Mouse (Mus musculus) kidney, adult 8-10 months (tissue): ENCODE data around the gene Kansl1l.
"Not testable (repeated sequence)": the region's sequence is repeated elsewhere in the genome, so short reads cannot be mapped to it uniquely, and the experiment has no call there.

Experiments used
- DNase-seq, 2 experiments: peaks; one replicate each; pipeline ENCODE4 v3.0.0; 2022

The Kansl1l gene

DNA sequence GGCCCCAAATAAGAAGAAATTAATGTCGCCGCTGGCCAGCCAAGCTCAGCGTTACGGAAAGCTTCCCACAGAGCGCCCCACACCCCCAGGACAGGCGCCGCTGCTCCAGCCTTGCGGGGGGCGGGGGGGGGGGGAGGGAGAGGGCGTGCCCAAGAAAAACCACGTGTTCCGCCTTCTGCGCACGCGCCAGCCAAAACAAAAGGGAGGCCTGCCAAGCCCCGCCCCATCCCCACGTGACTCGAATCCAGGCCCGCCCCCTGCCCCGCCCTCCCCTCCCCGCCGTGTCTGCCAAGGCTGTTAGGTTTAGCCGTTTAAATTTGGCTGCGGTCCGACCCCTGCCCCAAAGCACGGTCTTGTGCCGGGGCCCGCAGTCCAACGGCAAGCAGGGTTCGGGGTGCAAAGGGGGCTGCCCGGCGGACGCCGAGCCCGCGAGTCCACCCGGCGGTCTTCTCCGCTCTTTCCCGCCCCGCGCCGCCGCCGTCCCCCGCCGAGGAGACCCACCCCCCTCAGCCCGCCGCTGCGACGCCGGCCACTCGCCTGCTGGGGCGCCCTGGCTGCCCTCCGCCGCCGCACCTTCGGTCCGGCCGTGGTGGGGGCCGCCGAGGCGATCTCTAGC lies 417 bp downstream of the Kansl1l start:
- DNase-seq = peak; percentile 77 to 89

DNA sequence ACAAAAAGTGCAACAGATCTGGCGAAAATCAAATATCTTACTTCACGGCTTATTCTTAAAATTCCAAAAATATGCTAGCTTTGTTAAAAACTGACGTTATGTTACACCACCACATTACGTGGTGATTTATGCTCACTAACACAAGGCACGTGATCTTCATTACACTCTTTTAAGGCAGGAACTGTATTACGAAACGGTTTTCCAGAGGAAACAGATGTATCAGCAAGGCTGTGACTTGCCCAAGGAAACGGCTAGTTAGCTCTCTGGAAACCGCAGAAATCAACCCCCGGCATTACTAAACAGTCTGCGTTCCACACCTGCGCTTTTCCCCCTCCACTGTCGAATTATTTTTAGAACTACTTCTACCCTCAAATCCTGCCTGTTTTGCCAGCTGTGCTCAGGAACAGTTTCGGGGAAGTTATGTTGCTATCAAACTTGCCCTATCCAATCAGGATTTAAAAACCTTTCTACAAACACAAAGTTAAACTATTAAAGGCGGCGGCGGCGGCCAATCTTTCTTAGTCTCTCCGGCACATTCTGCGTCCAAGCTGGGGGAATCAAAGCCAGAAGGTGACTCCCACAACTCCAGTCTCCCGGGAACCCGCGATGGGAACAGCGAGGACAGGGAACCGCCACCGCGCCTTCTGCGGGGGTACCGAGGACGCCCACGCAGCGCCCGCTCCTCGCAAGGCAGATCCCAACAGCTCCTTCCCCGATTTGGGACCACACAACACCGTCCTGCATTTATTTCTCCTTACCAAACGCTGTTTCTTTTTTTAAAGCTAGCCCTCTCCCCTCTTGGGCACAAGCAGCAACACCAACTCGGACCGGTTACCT lies 1.2 kb downstream of the Kansl1l start:
- peak; percentile 72 to 80 for DNase-seq

DNA sequence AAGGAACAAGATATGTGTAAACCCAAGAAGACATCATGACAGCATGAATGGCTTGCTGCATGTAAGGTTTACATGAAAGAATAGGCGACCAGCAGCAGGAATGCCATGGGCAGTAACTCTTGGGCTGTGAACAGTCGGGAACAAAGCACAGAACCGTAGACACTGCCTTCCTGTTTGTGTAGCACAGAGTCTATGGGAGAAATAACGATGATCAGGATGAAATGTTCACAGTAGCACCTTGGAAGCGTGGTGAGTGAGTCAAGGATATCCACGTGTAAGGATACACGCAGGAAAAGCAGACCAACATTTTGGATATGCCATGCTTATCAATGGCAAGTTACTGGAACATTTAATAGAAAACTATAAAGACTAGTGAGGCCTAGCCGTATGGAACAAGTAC lies 2.6 kb downstream of the Kansl1l start:
- DNase-seq = no peak

DNA sequence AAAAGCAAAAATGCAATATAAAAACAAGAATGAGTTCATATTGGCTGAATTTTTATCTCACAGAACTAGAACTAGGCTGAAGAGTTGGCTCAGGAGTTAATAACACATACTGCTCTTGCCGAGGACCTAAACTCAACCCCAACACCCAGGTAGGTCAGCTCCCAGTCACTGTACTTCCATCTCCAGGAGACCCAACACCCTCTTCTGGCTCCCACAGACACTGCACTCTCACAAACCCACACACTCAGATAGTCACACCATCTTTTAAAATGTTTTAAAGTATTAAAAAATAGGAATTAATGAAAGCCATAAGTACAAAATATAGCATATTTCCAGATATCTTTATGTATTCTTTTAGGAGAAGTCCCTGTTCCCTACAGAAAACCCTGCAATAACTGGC lies 4.2 kb downstream of the Kansl1l start:
- DNase-seq = no peak

DNA sequence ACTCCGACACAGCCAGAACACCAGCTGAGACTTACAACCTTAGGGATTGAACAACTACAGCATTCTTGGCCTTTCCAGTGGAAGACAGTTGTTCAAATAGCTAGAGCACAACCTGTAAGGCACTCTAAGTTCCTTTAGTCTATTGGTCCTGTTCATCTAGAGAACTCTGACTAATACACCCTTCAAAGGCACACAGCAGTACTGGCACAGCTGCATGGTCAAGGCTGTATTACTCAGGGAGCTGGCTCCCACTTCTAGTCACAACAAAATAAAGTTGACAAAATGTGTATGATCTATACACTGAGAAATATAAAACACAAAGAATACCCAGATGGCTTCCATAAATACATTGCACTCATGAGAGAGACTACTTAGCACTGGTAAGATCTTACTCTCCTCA lies 10.5 kb downstream of the Kansl1l start:
- no peak for DNase-seq

DNA sequence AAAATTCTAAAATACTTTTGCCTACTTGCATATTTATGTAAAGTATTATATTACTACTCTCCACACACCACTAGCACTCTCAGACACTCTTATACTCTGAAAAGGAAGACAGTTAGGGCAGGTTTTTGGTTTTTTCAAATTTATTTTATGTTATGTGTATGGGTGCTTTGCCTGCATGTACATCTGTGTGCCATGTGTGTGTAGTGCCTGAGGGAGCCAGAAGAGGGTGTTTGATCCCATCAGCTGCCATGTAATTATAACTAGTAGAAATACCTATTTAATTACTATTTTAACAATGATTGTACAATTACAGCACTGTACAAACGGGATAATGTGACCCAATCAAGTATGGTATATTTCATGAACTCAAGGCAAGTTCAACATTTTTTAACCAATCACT lies 12.0 kb downstream of the Kansl1l start:
- no peak for DNase-seq

DNA sequence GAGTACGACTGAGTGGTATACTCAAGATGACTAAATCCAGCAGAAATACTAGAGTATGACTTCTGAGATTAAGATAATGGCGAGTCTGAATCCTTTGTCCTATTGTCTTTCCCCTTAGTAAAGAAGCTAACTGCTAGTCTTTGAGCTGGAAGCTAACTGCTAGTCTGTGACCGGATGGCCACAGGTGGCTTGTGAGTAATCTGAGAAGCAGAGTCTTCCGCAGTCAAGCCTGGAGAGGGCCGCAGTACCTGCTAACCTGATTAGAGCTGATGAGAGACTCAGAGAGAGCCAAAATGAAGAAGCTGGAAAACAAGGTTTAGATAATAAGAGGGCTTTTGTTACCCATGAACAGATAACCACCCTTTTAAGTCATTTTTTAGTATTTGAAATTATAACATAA lies 12.7 kb downstream of the Kansl1l start:
- DNase-seq = no peak

DNA sequence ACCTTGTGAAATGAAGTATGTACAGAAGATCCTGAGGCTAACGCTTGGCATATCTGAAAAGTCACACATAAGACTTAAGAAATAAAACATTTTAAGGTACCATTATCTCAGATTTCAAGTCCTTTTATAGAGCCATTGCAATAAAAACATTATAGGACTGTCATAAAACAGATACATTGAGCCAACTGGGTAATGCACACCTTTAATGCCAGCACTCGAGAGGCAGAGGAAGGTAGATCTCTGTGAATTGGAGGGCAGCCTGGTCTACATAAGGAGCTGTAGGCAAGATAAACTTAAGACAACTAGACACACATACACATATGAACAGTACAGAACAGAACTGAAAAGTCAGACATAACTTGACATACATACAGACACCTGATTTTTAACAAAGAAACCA lies 19.4 kb downstream of the Kansl1l start:
- DNase-seq = no peak

DNA sequence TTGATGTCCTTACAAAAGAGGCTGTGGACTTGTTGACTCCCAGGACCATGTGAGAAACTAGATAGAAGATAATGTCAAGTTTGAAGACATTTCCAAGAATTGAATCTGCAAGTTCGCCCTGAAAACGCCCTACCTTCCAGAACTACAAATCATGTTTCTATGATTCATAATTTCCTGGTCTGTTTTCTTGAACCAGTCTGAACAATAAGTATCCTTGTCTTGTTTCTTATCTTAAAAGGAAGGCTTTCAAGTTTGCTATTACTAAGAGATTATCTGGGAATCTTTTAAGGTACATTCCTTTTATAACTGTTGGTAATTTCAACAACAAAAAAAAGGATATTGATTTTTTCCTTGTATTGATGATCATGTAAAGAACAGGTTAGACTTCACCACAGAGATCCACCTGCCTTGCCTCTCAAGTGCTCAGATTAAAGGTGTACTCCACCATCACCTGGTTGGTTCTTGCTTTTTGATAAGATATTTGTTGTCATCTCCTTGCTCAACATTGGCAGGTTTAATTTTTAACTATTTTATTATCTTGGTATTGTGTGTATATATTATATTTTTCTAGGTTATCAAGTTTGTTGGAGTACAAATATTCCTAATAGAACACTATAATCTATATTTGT lies 24.4 kb downstream of the Kansl1l start:
- no peak for DNase-seq

DNA sequence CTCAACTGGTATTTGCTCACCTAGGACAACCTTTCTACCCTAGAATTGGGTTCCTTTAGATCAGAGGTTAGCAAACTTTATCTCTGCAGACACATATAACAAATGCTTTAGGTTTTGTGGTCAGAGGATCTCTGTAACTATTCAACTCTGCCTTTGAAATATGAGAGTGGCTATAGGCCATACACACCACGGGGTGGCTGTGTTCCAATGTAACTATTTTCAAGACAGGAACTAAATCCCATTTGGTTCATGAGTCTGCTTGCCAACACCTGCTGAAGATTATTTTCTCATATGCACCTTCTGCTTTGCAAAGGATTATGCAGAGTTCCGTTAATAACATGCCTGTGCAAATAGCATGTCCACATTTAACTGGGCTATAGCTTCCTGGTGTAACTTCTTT lies 35.1 kb downstream of the Kansl1l start:
- DNase-seq = no peak

DNA sequence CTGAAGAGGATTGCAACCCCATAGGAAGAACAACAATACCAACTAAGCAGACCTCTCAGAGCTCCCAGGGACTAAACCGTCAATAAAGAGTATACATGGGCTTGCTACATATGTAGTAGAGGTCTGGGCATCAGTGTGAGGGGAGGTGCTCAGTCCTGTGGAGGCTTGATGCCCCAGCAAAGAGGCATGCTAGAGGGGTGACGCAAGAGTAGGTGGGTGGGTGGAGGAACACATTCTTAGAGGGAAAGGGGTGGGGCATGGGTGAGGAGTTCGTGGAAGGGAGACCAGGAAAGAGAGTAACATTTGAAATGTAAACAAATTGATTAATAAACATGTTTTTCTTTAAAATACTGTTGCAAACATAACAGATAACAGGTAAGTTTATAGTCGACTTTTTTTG lies 36.3 kb downstream of the Kansl1l start:
- no peak for DNase-seq

DNA sequence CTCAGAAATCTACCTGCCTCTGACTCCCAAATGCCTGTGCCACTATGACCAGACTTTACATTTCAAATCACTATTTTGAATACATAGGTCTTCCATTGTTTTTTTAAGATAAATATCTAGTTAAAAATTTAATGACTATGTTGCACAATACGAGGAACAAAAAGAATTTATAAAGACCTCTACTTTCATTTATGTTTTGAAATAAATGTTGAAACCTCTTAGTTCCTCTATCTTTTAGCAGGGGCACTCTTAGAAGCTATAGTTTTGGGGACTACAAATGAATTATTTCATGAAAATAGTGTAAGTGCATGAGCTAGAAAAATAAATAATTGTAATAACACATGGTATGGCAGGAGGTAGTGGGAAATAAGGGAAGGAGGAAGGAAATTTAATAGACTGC lies 38.6 kb downstream of the Kansl1l start:
- no peak for DNase-seq

DNA sequence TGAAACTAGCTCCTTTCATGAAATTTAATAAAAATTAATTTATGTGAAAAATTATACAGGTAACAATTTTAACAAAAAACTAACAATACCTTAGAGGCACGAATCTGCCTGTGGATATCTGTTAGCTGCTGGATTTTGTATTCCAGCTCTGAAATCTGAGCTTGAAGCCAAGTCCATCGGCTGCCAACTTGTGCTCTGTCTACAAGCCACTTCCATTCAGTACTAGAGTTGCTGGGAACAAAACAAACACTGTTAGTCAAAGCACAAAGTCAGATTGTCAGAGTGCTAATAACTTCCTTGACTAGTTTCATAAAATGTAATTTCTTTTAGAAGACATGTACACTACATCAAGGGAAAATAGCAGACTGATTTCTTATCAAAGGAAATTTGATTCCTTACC lies 39.5 kb downstream of the Kansl1l start:
- DNase-seq = no peak

DNA sequence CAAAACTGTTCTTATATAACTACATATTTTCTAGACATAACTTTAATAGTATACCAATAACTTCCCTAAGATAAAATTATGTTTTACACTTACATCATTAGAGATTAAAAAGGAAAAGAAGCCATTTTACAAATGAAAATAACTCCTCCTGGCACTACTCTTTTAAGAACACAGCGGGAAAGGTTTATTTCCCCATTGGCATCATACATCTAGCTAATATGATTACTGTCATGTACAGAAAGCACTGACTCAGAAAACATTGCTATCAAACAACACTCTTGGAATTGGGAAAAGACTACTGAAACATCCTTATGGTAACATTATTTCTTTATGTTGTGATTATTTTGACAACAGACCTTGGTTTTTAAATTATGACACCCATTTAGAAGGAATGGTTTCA lies 48.6 kb downstream of the Kansl1l start:
- no peak for DNase-seq

DNA sequence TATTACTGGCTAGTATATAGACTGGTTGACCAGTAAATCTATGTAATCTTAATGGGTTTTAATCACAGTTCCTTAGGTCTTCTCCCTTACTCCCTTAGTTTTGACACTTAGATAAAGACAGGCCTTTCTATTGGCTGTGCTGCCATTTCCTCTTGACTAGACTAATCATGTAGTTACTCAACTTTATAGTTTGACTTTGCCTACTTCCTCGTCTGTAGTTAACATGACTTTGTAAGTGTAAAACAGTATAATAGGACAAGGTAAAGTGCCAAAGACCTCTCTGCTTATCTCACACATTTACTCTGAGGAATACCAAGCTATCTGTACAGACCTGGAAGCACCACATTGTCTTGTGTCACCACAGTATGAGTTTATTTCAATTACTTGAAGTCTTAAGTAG lies 86.8 kb downstream of the Kansl1l start:
- DNase-seq = no peak

DNA sequence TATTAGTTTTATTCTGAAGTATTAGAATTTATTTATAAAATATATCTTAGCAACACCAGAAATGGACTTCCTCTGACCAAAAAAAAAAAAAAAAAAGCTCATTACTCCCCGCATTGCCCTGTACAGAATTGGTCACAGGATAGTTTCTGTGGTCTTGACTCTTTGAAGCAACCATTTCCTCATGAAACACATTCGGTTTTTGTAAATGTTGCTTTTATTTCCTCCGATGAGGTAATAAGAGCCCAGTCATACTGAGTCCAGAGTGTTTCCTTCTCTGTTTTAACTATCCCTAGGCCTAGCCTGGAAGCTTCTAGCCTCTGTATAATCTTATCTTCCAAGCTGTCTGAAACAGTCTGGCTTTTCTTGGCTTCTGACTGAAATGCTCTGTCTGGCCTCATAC lies 104.5 kb downstream of the Kansl1l start:
- DNase-seq = no peak

DNA sequence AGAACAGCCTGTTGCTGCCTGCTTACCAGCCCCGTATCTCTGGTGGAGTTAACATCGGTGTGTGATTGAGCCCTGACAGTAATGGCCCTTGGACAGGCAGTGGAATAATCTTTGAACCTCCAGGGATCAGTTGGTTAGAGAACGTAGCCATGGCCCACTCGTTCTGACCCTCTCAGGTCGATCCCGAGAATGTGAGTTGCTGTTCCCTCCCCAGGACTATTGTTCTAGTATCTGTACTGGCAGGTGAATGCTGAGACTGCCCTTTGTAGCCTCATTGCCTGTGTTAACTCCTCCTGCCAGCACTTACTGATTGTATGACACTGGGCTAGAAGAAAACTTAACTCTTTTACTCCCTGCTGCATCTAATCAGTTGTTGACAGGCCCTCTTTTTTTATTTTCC lies 112.8 kb downstream of the Kansl1l start:
- DNase-seq = no peak

DNA sequence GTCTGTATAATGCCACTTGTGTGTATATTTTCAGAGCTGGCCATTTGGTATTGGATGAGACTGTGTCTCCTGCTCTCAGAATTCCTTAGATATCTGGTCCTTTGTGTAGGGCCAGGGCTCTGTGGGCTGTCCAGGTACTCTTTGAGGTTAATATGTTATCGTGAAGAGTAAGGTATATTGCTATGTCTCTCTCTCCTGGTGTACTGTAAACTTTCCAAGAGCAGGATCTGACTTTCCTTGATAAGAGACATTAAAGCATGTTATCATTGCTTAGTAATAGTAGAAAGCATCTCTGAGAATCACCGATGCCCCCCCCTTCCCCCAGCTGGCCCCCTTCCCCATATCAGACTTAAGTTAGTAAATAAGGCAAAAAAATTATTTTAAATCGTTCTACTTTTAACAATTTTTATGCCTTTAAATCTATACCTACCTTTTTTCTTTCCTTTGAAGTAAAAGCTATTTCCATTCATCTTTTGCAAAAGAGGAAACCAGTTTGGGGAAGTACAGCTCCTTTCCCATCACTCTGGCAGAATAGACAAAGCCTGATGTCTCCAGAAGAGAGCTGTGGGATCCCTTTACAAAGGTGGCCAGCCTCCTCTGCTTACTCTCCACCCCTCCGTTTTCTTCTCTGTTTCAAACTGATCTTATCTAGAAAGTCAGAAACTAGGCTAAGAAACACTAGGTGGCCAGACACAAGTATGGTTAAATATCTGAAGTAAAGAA lies 114.6 kb downstream of the Kansl1l start:
- no peak for DNase-seq

DNA sequence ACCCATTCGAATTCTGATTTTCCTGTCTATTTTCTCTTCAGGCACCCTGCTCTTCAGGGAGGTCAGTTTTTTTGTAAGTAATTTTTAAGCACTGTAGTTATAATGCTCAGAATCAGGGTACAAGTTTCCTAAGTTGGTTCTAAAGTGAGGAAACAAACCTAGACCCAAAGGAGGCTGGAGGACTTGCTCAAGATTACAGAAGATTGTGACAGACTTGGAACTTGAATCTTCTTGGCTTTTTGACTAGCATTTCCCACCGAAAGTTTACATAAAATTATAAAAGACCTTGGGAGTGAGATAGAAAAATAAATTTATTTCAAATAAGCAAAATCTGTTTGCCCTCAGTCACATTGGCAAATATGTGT lies 115.8 kb downstream of the Kansl1l start:
- DNase-seq = no peak

DNA sequence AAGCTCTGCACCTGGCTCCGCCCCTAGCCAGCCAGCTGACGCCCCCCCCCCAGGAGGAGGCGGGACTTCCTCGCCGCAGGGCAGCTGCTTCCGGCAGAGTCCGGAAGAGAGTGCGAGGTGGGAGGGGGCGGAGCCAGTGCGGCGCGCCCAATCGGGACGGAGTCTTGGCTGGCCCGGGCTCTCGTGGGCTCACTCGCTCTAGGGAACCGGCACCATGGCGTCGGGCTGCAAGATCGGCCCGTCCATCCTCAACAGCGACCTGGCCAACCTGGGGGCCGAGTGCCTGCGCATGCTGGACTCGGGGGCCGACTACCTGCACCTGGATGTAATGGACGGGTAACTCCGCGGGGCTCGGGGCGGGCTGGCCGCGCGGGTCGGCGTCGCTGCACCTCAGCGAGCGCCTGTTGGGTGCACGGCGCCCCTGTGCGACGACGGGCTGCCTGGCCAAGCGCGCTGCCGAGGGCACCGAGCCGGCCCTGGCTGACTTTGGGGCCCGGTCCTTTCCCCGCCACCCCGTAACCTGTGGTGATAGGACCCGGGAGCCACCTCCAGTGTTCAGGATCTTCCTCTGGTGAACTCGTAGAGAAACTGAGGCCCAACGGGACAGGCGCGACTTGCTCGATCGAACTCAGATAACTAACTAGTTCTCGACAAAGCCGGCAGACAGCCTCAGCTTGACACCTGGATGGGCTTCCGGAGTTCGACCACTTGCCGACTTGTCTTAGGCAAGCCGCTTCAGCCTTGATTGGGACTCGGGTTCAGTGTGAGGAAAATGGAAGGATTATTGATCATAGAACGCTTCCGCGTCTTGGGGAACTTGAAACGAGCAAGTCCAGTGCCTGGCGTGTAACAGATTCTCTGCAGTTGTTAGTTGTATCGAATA lies 116.4 kb downstream of the Kansl1l start, which contains the start of gene Rpe:
TSS of gene Rpe (plus strand) at position 139 of the 883 bp plus-strand sequence.
- peak; percentile 91 to 92 for DNase-seq

DNA sequence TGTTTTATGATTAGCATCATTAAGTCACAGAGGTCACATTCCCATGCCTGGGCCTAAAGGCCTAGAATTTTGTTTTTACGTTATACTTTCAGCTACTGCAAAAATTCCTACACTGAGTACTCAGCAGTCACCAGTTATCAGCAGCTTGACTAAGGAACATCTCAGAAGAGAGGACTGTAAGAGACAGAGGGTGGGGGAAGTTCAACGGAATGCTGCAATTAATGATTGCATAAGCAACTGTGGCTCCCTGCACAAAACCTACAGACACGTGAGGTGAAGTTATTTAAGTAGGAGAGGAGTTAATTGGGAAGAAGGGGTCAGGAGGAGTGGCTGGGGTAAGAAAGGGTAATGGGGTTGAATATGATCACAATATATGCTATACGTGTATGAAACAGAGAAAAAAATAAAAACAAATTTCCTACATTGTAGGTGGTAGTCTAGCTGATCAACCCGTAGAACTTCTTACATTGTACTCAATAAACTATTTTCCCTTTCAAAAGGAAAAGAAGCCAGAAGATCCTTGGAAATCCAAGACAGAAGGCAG lies 117.1 kb downstream of the Kansl1l start:
- DNase-seq = no peak

DNA sequence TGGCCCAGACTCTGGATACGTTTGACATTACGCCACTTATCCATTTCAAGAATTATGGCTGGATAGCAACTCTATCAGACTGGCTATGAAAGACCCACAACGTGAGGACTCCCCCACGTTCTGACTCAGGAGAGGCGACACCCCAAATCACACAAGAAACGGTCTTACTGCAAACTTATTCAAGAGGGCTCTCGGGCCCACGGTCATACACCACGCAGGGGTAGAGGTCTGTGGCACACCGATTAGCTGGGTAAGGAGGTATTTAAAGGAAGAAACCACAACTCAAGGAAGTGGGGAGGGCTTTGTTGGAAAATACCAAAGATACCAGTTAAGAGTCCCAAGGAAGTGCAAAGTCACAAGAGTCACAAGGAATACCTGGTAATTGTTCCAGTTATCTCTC lies 117.7 kb downstream of the Kansl1l start:
- not testable (repeated sequence) for DNase-seq
